Mouse (Mus musculus): ENCODE results near the gene Armcx5.
"Not testable (repeated sequence)": the region's sequence is repeated elsewhere in the genome, so short reads cannot be mapped to it uniquely, and the experiment has no call there.

Armcx5 gene

GRCm38 (mm10) chrX:135742304-135743055, at the start of gene Armcx5, which contains the start of gene Gprasp1:
Gene Armcx5 (plus strand): TSS chrX:135742733.
Gene Gprasp1 (plus strand): TSS chrX:135742733.
- peak; percentile 91 to 93 for DNase-seq

GRCm38 (mm10) chrX:135693633-135694032, 48.9 kb upstream of the Armcx5 start, which contains the start of gene Tcp11x2:
Gene Tcp11x2 (minus strand): TSS chrX:135693790.
- DNase-seq: no peak

- no peak for DNase-seq
Measured at GRCm38 (mm10) chrX:135703111-135703510, 39.4 kb upstream of the Armcx5 start.

- DNase-seq: no peak
Measured at GRCm38 (mm10) chrX:135704349-135704748, 38.2 kb upstream of the Armcx5 start.

- no peak for DNase-seq
Measured at GRCm38 (mm10) chrX:135712845-135713244, 29.7 kb upstream of the Armcx5 start.

GRCm38 (mm10) chrX:135725161-135725560, 17.4 kb upstream of the Armcx5 start, which contains the start of gene Tmsb15a:
Gene Tmsb15a (minus strand): TSS chrX:135725261.
- DNase-seq: no peak

GRCm38 (mm10) chrX:135738730-135739520, 3.6 kb upstream of the Armcx5 start:
- DNase-seq: peak in 1 of 2 experiments; percentile 0

- DNase-seq: no peak
Measured at GRCm38 (mm10) chrX:135743056-135743355, 473 bp downstream of the Armcx5 start.

GRCm38 (mm10) chrX:135745376-135745775, 2.8 kb downstream of the Armcx5 start:
- not testable (repeated sequence) for DNase-seq

- peak; percentile 62 to 84 for DNase-seq
Measured at GRCm38 (mm10) chrX:135752832-135753231, 10.3 kb downstream of the Armcx5 start.

GRCm38 (mm10) chrX:135761707-135762106, 19.2 kb downstream of the Armcx5 start:
- peak; percentile 23 to 54 for DNase-seq

GRCm38 (mm10) chrX:135768043-135768548, 25.6 kb downstream of the Armcx5 start:
- DNase-seq: no peak

- no peak for DNase-seq
Measured at GRCm38 (mm10) chrX:135768565-135768964, 26.0 kb downstream of the Armcx5 start.

GRCm38 (mm10) chrX:135791536-135791935, 49.0 kb downstream of the Armcx5 start:
- DNase-seq: no peak

- no peak for DNase-seq
Measured at GRCm38 (mm10) chrX:135792326-135792725, 49.8 kb downstream of the Armcx5 start.

GRCm38 (mm10) chrX:135795591-135796304, 53.2 kb downstream of the Armcx5 start:
- peak; percentile 4 to 31 for DNase-seq

- DNase-seq: peak in 1 of 2 experiments; percentile 13
Measured at GRCm38 (mm10) chrX:135796305-135797211, 54.0 kb downstream of the Armcx5 start.

Measured in kidney, postnatal 36 days (tissue).